Mouse (Mus musculus): ENCODE results near the gene Trappc10. TPM values are rescaled to one million over a fixed set of nuclear protein-coding genes. Genes with fewer than 3 reads are reported as not detected.

Gene Trappc10
- polyA plus RNA-seq, 2 experiments = 19.0 to 32.4 TPM

- no peak for TF ChIP-seq POLR2A (IDR thresholded peaks at IDR 0.05; ENCODE audit: borderline replicate concordance, extremely low read depth, insufficient read depth, insufficient read length)
- ATAC-seq (ENCODE audit: low FRiP score, low read depth) (no peak), DNase-seq (ENCODE audit: low spot score) (no peak)
- H3K9me3 ChIP-seq (ENCODE audit: control insufficient read depth, low read length) = no peaks in the 10 kb centered on the region
- 80% methylated on average over 6 of the region's 6 CpGs for WGBS
- H3K4me3 ChIP-seq (replicated peaks; ENCODE audit: low read length) = no peak overlapping the region
- no peaks in the 10 kb centered on the region for H3K27me3 ChIP-seq (ENCODE audit: control insufficient read depth, insufficient read depth, low read length)
- no peaks in the 10 kb centered on the region for H3K4me1 ChIP-seq (ENCODE audit: control insufficient read depth, insufficient read depth, low read length)
- H3K4me2 ChIP-seq (replicated peaks; ENCODE audit: low read depth, low read length, severe bottlenecking) = no peak overlapping the region
- peaks cover 41% of the 10 kb centered on the region for H3K36me3 ChIP-seq (ENCODE audit: control insufficient read depth, insufficient read depth, low read length)
- H3K9ac ChIP-seq (ENCODE audit: low read depth, low read length, severe bottlenecking) = no peak overlapping the region
- H3K27ac ChIP-seq (replicated peaks; ENCODE audit: low read depth, low read length) = no peak overlapping the region
Measured at GRCm38 (mm10) chr10:78224136-78224535, 20.3 kb downstream of the Trappc10 start.

GRCm38 (mm10) chr10:78222908-78223307 lies 21.5 kb downstream of the Trappc10 start:
- Histone ChIP-seq H3K9me3 (ENCODE audit: control insufficient read depth, low read length) (no peaks in the 10 kb centered on the region), H3K27me3 (ENCODE audit: control insufficient read depth, insufficient read depth, low read length) (no peaks in the 10 kb centered on the region), H3K9ac (ENCODE audit: low read depth, low read length, severe bottlenecking) (no peak overlapping the region), H3K36me3 (ENCODE audit: control insufficient read depth, insufficient read depth, low read length) (peaks cover 44% of the 10 kb centered on the region), H3K4me1 (ENCODE audit: control insufficient read depth, insufficient read depth, low read length) (no peaks in the 10 kb centered on the region), H3K4me3 (replicated peaks; ENCODE audit: low read length) (no peak overlapping the region), H3K27ac (replicated peaks; ENCODE audit: low read depth, low read length) (no peak overlapping the region), H3K4me2 (replicated peaks; ENCODE audit: low read depth, low read length, severe bottlenecking) (no peak overlapping the region)
- ATAC-seq (ENCODE audit: low FRiP score, low read depth) (no peak), DNase-seq (ENCODE audit: low spot score) (no peak)
- no peak for TF ChIP-seq POLR2A (IDR thresholded peaks at IDR 0.05; ENCODE audit: borderline replicate concordance, extremely low read depth, insufficient read depth, insufficient read length)
- 85% methylated on average over 4 of the region's 4 CpGs for WGBS

- ATAC-seq (ENCODE audit: low FRiP score, low read depth) (no peak), DNase-seq (ENCODE audit: low spot score) (no peak)
- H3K4me3 ChIP-seq (replicated peaks; ENCODE audit: low read length) = no peak overlapping the region
- H3K27me3 ChIP-seq (ENCODE audit: control insufficient read depth, insufficient read depth, low read length) = no peaks in the 10 kb centered on the region
- H3K4me1 ChIP-seq (ENCODE audit: control insufficient read depth, insufficient read depth, low read length) = no peaks in the 10 kb centered on the region
- no peaks in the 10 kb centered on the region for H3K9me3 ChIP-seq (ENCODE audit: control insufficient read depth, low read length)
- peaks cover 47% of the 10 kb centered on the region for H3K36me3 ChIP-seq (ENCODE audit: control insufficient read depth, insufficient read depth, low read length)
- no peak for TF ChIP-seq POLR2A (IDR thresholded peaks at IDR 0.05; ENCODE audit: borderline replicate concordance, extremely low read depth, insufficient read depth, insufficient read length)
- no peak overlapping the region for H3K4me2 ChIP-seq (replicated peaks; ENCODE audit: low read depth, low read length, severe bottlenecking)
- H3K27ac ChIP-seq (replicated peaks; ENCODE audit: low read depth, low read length) = no peak overlapping the region
- WGBS = 94% methylated on average over 7 of the region's 7 CpGs
- no peak overlapping the region for H3K9ac ChIP-seq (ENCODE audit: low read depth, low read length, severe bottlenecking)
Measured at GRCm38 (mm10) chr10:78221315-78221714, 23.1 kb downstream of the Trappc10 start.

DNA sequence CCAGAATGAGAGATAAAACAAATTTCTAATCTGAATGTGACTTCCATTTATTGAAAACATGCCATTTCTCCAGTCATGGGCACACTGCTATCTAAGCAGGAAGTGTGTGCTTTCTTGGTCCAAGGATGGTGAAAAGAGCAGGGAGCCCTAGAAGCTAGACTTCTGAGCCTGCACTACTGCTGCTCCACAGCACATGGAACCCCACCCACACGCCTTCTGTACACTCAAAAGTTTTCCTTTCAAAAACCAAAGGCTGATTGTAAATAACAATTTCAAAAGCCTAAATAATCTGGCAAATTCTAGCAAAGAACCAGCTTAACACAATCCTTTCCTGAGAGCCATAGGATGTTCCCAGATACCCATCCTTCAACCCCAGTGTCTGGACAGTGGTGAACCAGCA lies 24.9 kb downstream of the Trappc10 start:
- 93% methylated on average over 1 of the region's 1 CpGs for WGBS
- no peaks in the 10 kb centered on the region for H3K9me3 ChIP-seq (ENCODE audit: control insufficient read depth, low read length)

GRCm38 (mm10) chr10:78218576-78218975 lies 25.9 kb downstream of the Trappc10 start:
- WGBS = 73% methylated on average over 6 of the region's 6 CpGs
- H3K27me3 ChIP-seq (ENCODE audit: control insufficient read depth, insufficient read depth, low read length) = no peaks in the 10 kb centered on the region
- no peak overlapping the region for H3K4me2 ChIP-seq (replicated peaks; ENCODE audit: low read depth, low read length, severe bottlenecking)
- ATAC-seq (ENCODE audit: low FRiP score, low read depth) = no peak
- H3K27ac ChIP-seq (replicated peaks; ENCODE audit: low read depth, low read length) = no peak overlapping the region
- H3K4me3 ChIP-seq (replicated peaks; ENCODE audit: low read length) = no peak overlapping the region
- H3K4me1 ChIP-seq (ENCODE audit: control insufficient read depth, insufficient read depth, low read length) = no peaks in the 10 kb centered on the region
- no peaks in the 10 kb centered on the region for H3K9me3 ChIP-seq (ENCODE audit: control insufficient read depth, low read length)
- DNase-seq (ENCODE audit: low spot score) = no peak
- H3K9ac ChIP-seq (ENCODE audit: low read depth, low read length, severe bottlenecking) = no peak overlapping the region
- TF ChIP-seq POLR2A (IDR thresholded peaks at IDR 0.05; ENCODE audit: borderline replicate concordance, extremely low read depth, insufficient read depth, insufficient read length) = no peak
- peaks cover 70% of the 10 kb centered on the region for H3K36me3 ChIP-seq (ENCODE audit: control insufficient read depth, insufficient read depth, low read length)

More for the DNA sequence above, 24.9 kb downstream of the Trappc10 start:
- DNase-seq (ENCODE audit: low spot score) (no peak), ATAC-seq (ENCODE audit: low FRiP score, low read depth) (no peak)
- Histone ChIP-seq H3K9ac (ENCODE audit: low read depth, low read length, severe bottlenecking) (no peak overlapping the region), H3K4me3 (replicated peaks; ENCODE audit: low read length) (no peak overlapping the region), H3K27ac (replicated peaks; ENCODE audit: low read depth, low read length) (no peak overlapping the region), H3K4me1 (ENCODE audit: control insufficient read depth, insufficient read depth, low read length) (no peaks in the 10 kb centered on the region), H3K36me3 (ENCODE audit: control insufficient read depth, insufficient read depth, low read length) (peaks cover 61% of the 10 kb centered on the region), H3K27me3 (ENCODE audit: control insufficient read depth, insufficient read depth, low read length) (no peaks in the 10 kb centered on the region), H3K4me2 (replicated peaks; ENCODE audit: low read depth, low read length, severe bottlenecking) (no peak overlapping the region)
- no peak for TF ChIP-seq POLR2A (IDR thresholded peaks at IDR 0.05; ENCODE audit: borderline replicate concordance, extremely low read depth, insufficient read depth, insufficient read length)

All from limb, embryonic 14.5 days (tissue).